Mouse (Mus musculus): ENCODE measurements around the gene Actl10.
A peak's percentile ranks its signal among the peaks of the same experiment; 100 is the strongest.

Gene Actl10

GRCm38 (mm10) chr2:154551476-154551875 is at the start of gene Actl10:
Gene Actl10 (plus strand): TSS chr2:154551776.
- DNase-seq (ENCODE audit: inconsistent ontology term), result no peak

DNA sequence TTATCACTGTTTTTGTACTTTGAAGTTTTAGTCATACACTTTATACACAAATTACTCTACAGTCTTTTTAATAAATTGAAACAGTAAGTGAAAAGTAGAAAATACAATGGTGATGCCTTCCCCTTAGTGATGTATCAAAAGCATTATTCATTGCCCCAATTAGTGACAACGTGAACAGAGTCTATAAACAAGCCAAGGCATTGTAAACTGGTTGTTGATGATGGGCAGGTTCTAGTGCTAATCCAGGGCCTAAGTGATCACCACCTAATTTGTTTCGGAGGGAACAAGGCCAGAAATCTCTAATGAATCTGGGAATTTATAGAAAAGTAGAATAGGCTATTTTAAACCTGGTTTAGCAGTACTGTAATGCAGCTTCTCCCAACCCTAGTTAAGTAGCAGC is 44.5 kb upstream of the Actl10 start:
- peak; percentile 35 for DNase-seq (ENCODE audit: inconsistent ontology term)

DNA sequence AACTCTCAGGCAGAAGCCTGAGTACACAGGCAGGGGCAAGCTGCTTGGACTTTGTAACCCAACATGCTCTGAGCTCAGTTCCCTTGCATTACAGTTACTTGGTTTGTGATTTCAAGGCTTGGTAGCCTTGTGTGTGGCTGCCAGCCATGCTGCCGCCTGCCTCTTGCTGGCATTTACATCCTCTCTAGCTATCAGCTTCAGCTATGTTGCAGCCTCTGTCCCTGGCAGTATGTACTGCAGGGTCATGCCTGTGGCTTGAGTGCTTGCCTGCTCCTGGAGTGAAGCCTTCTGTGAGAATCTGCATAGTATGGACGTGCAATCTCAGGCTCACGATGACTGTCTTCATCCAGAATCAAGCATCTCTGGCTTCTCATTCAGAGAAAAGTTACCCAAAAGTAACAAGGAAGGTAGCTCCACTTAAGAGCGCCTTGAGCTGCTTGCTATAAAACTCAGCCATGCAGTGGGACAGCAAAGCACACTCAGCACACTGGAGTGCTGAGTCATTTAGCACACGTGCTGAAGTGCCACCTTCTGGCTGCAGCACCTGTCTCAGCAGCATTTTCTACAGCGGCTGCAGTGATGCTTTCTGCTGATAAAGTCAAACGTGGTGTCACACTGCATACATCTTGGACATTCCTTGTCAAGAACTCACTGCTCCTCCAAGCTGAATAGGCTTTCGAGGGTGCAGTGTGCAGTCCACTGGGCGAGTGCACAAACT is 43.9 kb upstream of the Actl10 start:
- DNase-seq (ENCODE audit: inconsistent ontology term), result peak; percentile 35

DNA sequence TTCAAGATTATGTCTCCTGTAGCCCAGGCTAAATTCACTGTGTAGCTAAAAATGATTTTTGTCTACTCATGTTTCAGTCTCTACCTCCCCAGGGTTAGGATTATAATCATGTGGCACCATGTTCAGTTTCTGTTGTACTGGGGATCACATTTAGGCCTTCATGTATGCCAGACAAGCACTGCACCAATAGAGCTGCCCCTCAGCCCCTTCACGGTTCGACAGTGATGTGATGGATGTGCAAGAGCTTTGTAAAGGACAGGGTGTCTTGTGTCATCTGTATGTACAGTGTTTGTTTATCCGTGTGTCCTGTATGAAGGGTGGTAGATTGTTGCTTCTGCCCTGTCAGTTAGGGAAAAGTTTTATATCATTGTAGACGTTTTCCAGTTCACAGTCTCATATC is 43.1 kb upstream of the Actl10 start:
- no peak for DNase-seq (ENCODE audit: inconsistent ontology term)

- DNase-seq (ENCODE audit: inconsistent ontology term), result no peak
Measured at GRCm38 (mm10) chr2:154510141-154510540, 41.4 kb upstream of the Actl10 start.

GRCm38 (mm10) chr2:154516944-154517343 is 34.6 kb upstream of the Actl10 start:
- DNase-seq (ENCODE audit: inconsistent ontology term), result peak; percentile 84

DNA sequence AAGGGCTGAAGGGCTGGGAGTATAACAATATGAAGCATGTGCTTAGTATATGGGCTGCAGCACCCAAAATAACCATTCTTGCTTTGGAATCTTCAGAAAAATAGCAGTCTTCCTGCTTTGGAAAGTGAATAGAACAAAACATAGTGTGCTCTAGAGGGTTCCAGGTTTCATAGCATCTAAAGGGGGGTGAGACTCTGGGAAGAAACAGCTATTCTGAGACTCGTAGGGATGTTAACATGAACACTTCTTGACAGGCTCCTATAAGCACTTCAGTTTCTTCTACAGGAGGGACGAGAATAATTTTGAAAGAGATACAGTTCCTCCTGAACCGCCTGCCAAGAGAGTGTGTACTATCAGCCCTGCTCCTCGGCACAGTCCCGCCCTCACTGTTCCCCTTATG is 34.2 kb upstream of the Actl10 start:
- no peak for DNase-seq (ENCODE audit: inconsistent ontology term)

DNA sequence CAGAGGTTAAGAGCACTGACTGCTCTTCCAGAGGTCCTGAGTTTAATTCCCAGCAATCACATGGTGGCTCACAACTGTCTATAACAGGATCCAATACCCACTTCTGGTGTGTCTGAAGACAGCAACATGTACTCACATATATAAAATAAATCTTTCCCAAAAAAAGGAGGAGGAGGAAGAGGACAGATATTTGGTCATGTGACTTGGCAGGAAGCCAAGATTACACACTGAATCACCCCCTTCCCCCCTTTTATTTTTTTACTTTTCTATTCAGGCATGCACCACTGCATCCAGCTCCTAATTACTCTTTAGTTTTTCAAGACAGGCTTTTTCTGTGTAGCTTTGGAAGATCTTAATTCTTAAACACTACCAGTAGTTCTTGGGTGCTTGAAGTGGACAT is 30.1 kb upstream of the Actl10 start:
- no peak for DNase-seq (ENCODE audit: inconsistent ontology term)

DNA sequence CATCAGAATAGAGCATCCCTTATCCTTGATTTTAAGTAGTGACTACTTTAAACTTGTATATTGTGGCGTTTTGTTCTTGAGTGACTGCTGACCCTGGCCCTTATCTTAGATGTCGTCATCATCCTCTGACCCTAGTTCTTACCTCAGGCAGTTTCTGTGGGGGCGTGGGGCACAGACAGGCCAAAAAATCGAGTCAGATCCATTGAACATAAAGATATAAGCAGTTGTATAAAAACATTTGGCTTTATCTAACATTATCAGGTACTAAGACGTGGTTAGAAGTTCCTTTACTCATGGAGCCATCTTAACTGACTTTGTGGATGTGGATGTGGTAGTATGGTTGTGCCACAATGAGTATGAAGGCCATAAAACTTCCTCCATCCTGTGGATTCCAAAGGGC is 29.2 kb upstream of the Actl10 start:
- DNase-seq (ENCODE audit: inconsistent ontology term), result no peak

- no peak for DNase-seq (ENCODE audit: inconsistent ontology term)
Measured at GRCm38 (mm10) chr2:154525285-154525684, 26.3 kb upstream of the Actl10 start.

DNA sequence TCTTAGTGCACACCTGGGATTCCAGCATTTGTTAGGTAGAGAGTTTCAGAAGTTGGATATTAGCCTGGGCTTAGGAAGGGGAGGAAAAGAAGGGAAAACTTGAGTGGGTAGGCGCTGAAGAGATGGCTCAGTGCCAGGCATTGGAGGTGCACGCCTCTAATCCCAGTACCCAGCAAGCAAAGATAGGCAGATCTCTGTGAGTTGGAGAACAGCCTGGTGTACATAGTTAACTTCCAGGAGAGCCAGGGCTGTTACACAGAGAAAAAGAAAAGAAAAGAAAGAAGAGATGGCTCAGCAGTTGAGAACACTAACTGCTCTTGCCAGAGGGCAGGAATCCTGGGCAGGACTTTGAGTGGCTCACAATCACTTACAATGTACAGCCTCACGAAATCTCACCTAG is 25.0 kb upstream of the Actl10 start:
- DNase-seq (ENCODE audit: inconsistent ontology term), result no peak

GRCm38 (mm10) chr2:154532888-154533287 is 18.7 kb upstream of the Actl10 start:
- DNase-seq (ENCODE audit: inconsistent ontology term), result no peak

DNA sequence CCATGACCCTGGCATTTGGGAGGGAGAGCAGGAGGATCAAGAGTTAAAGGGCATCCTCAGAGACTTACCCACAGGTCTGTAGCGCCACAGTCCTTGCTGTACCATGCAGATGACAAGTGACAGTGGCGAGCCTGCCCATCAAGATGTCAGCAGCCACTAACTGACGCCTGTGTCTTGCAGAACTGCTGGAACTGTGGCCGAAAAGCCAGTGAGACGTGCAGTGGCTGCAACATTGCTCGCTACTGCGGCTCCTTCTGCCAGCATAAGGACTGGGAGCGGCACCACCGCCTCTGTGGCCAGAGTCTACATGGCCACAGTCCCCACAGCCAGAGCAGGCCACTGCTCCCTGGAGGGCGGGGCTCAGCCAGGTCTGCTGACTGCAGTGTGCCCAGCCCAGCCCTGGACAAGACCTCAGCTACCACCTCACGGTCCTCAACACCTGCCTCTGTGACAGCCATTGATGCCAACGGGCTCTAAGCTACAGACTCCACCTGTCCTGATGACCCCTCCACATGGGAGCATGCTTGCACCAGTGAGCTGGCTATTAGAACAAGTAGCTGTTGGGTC is 16.8 kb upstream of the Actl10 start:
- no peak for DNase-seq (ENCODE audit: inconsistent ontology term)

DNA sequence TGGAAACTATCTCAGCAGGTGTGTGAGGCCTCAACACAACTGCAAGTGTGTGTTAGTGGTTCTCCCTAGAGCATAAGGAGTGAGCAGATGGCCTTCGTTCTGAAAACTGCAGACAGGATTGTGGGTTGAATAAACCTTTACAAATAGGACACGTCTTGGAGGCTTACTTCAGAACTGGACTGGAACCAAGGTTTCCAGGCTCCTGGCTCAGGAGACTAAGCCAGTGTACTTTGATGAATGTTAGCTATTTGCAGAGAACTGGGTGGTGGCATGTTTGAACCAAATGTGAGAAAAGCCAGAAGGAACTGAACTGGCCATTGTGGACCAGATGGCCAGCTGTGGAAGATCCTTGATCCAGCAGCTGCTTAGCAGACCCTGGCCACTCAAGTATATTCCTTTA is 13.3 kb upstream of the Actl10 start:
- DNase-seq (ENCODE audit: inconsistent ontology term), result peak; percentile 41

- DNase-seq (ENCODE audit: inconsistent ontology term), result peak; percentile 66
Measured at GRCm38 (mm10) chr2:154538710-154539109, 12.9 kb upstream of the Actl10 start.

- peak; percentile 36 for DNase-seq (ENCODE audit: inconsistent ontology term)
Measured at GRCm38 (mm10) chr2:154539720-154540119, 11.9 kb upstream of the Actl10 start.

DNA sequence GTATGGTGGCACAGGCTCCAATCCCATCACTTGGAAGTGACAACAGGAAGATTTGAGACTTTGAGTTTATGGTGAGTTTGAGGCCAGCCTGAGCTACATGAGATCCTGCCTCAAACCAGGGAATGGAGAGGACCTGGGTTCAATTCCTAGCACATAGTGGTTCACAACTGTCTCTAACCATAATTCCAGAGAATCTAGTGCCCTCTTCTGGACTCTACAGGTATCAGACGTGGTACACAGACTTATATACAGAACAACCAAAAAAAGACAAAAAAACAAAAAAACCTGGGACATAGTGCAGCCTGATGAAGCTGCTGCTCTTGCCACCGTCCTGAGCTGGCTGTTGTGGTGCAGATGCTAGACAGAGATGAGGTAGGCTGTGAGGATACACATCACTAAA is 9.9 kb upstream of the Actl10 start:
- DNase-seq (ENCODE audit: inconsistent ontology term), result no peak

DNA sequence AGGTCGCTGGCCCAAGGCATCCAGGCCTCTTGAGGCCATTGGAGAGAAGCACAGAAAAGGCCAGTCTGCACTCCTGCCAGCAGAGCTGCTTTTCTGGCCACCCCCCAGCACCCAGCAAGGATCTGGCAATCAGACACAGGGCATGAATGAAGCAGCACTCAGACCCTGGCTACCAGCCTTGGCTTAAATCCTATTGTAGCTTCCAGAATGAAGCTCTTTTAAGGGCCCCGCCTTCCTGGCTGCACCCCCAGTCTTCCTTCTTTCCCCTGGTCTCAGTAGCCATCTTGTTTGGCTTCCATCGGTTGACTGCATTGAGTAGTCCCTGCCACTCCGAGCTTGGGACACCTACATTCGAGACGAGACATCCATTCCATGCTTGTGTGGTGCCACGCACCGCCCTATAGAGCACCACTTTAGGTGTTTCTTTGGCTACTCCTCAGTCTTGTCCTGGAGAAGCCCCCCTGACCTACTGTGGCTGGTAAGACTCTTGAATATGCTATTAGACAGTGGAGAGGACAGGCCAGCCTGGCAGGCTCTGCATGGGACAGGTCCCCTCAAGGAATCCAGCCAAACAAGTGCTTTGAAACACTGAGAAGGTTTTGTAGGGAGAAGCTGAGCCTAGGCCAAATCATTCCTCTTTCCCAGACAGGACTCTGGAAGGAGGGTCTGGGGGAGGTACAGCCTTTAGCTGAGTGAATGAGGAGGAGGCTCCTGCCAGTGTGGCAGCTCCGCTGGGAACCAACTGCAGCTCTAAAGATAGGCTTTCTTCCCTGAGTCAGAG is 7.8 kb upstream of the Actl10 start:
- DNase-seq (ENCODE audit: inconsistent ontology term), result peak; percentile 95

- DNase-seq (ENCODE audit: inconsistent ontology term), result no peak
Measured at GRCm38 (mm10) chr2:154546711-154547110, 4.9 kb upstream of the Actl10 start, which contains the start of gene 1700003F12Rik. Gene 1700003F12Rik (plus strand): TSS chr2:154547085.

- DNase-seq (ENCODE audit: inconsistent ontology term), result peak; percentile 56
Measured at GRCm38 (mm10) chr2:154548688-154549087, 2.9 kb upstream of the Actl10 start.

- peak; percentile 75 for DNase-seq (ENCODE audit: inconsistent ontology term)
Measured at GRCm38 (mm10) chr2:154549127-154549885, 2.3 kb upstream of the Actl10 start.

DNA sequence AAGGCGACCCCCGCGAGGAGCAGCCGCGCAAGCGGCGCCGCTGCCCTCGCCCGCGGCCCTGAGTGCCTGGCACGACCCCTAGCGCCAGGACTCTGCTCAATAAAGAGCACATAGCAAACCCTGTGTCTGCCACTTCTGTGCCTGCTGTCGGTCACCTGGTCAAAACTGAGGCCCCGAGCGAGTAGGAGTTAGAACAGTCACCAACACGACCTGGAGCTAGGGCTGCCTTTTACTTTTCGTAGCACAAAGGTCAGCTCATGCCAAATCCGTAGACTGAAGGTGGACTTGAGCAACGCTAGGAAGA is 1.7 kb upstream of the Actl10 start:
- DNase-seq (ENCODE audit: inconsistent ontology term), result no peak
